Mouse (Mus musculus): ENCODE results near the gene Pgpep1l.
"Not testable (repeated sequence)": the region's sequence is repeated elsewhere in the genome, so short reads cannot be mapped to it uniquely, and the experiment has no call there.

Pgpep1l gene

DNA sequence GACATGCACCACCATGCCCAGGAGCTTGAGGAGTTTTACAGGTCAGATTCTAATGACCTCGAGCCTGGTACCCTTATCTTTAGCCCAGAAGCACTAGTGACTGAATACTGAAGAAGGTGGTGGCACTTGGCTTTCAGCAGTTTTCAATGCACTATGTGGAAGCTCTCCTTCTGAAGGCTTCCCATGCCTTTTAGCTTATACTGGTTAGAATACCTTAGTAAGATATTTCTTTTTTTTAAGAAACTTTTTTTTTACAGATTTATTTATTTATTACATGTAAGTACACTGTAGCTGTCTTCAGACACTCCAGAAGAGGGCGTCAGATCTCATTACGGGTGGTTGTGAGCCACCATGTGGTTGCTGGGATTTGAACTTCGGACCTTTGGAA, 19.1 kb upstream of the Pgpep1l start:
- not testable (repeated sequence) for DNase-seq (ENCODE audit: low spot score in 2 of 2)

DNA sequence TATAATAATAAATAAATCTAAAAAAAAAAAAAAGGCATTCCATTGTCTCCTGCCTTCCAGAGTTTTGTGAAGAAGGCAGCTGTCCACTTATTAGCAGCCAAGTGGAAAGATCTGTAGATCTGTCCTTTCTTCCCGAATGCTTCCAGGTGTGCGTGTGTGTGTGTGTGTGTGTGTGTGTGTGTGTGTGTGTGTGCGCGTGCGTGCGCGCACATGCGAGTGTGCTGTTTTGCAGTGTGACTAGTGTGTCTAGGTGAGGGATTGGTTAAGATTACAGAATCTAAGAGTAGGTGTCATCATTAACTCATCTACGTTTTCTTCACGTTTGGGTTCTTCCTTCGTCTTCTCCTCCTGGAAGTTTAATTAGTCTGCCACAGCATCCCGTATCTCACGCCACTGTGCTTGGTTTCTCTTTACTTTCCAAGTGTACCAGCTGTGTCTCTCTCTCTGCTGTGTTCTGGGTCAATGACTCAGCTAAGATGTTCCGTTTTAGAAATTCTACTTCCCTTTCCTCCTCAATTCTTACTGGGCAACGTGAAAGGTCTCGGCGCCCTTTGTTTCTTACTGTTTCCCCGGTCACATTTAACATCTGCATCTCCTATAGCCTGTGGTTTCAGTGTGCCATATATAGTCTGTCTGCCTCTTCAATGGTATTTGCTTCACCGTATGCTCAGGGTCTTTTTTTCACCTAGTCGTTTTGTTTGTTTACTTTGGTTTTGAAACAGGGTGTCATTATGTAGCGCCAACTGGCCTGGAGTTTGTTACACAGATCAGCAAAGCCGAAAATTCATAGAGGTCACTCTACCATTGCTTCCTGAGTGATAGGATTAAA, 18.5 kb upstream of the Pgpep1l start:
- no peak for DNase-seq (ENCODE audit: low spot score in 2 of 2)

DNA sequence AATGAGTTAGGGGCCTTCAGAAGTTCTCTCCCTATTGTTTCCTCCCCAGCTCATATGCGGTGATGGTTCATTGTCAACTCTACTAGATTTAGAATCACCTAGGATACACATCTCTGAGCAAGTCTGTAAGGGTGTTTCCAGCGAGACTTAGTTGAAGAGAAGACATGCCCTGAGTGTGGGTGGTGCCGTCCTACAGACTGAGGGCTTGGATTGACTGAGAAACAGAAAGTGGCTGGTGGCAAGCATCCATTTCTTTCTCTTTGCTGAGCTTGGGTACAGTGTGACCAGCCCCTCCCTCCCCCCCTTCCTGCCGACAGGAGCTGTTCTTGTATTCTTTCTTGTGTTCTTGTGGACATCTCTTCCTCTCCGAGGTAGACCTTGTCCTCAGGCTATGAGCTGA, 17.3 kb upstream of the Pgpep1l start:
- DNase-seq (ENCODE audit: low spot score in 2 of 2): no peak

DNA sequence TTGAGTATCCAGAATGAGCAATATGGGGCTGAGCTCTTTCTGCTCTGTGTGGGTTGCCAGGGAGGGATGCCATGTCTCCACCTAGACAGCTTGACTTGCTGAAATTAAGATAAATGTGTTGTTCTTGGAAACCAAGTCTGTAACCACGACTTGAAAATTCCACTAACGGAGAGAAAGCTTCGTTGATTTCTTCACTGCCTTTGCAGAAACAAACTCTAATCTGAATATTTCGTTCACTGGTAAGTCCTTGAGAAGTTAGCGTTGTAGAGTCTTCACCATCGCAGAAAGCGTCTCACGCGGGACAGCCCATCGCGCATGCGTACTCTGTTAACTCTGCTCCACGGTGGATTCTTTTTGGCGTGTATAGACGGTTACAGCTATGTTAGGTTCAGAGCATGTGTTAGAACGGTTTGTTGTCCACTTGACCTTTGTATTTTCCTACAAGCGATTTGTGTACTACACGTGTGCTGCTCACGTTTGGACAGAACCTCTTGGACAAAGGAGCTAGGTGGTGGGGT, 16.4 kb upstream of the Pgpep1l start:
- no peak for DNase-seq (ENCODE audit: low spot score in 2 of 2)

DNA sequence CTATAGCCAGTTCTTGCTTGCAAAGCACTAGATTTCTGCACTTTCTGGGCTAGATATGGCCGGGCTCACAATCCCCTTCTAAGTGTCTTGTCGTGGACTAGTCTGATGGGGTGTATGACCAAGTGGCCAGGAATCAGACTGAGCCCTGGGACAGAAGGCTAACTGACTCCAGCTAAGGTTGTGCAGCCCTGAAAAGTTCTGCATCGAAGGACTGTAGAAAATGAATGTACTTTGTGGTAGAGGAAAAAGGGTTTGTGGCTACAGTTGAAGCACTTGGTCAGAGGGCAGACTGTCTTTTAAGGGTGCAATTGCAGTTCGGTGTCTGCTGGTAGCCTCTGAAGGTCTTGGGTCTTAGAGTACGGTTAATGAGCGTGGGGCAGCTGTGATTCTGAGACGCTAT, 15.4 kb upstream of the Pgpep1l start:
- DNase-seq (ENCODE audit: low spot score in 2 of 2): no peak

GRCm38 (mm10) chr7:68278908-68279307, 14.9 kb upstream of the Pgpep1l start:
- DNase-seq (ENCODE audit: low spot score in 2 of 2): no peak

DNA sequence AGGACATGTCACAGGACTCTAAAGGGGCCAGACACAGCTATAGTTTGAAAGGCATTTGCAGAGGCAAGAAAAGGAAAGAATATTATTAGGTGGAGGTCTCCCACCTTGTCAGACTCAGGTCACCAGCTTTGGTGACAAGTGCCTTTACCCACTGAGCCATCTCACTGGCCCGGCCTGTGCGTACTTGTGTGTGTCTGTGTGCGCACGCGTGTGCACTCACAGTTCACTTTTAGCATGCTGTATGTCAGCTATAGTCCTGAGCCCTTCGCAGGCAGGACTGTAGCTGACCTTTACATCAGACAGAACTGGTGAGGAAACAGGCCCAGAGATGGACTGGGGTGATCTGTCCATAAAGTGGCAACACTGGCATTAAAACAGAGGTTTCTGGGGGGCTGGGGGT, 14.4 kb upstream of the Pgpep1l start:
- no peak for DNase-seq (ENCODE audit: low spot score in 2 of 2)

DNA sequence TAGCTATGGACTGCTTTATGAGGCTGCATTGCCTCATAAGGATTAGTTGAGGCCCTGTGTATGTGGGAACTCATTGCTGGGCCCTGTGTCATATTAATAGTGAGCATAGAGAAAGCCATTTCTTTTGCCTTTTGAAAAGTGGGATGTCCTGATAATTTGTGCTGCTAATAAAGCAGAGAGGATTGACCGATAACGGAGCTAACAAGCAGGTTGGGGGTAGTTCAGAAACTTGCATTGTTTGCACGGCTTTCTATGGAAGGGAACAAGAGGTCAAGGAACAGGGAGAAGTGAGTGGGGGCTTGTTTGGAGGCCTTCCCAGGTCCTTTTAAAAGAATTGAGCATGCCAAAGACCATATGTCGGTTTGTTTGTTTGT, 13.9 kb upstream of the Pgpep1l start:
- no peak for DNase-seq (ENCODE audit: low spot score in 2 of 2)

DNA sequence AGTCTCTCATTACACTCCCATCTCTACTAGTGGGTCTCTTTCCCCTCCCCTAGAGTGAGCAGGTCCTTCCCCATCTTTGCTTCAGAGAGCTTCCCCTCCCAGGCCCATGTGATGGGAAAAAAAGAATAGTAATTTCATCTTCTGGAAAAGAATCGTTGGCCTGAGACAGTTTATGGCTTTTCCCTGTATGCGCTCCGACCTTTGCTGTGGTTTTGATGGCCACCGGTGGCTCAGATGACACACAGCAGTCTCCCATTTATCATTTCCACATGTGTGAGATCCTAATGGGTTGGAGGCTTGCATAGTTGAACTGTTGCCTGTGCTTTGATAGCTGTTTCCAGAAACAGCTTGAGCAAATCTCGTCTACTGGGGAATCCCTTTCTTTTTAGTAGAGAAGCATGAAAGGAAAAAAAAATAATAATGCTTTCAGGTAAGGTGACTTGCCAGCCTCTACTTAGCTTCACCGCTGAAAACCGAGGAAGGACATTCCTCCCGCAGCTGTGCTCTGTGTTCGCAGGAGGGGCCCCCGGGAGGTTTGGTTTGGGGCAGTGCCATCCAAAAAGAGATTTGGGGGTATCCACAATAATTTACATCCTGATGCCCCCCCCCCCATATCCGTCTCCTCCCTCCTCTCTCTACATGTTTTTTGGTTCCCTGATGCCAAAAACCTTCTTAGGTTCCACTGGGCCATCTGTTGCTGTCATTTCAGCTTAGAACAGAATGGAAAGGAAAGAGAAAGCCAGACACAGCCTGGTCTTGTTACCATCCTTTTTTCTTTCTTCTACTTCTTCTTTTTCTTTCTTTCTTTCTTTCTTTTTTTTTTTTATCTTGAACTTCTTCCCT, 13.2 kb upstream of the Pgpep1l start:
- DNase-seq (ENCODE audit: low spot score in 2 of 2): no peak

DNA sequence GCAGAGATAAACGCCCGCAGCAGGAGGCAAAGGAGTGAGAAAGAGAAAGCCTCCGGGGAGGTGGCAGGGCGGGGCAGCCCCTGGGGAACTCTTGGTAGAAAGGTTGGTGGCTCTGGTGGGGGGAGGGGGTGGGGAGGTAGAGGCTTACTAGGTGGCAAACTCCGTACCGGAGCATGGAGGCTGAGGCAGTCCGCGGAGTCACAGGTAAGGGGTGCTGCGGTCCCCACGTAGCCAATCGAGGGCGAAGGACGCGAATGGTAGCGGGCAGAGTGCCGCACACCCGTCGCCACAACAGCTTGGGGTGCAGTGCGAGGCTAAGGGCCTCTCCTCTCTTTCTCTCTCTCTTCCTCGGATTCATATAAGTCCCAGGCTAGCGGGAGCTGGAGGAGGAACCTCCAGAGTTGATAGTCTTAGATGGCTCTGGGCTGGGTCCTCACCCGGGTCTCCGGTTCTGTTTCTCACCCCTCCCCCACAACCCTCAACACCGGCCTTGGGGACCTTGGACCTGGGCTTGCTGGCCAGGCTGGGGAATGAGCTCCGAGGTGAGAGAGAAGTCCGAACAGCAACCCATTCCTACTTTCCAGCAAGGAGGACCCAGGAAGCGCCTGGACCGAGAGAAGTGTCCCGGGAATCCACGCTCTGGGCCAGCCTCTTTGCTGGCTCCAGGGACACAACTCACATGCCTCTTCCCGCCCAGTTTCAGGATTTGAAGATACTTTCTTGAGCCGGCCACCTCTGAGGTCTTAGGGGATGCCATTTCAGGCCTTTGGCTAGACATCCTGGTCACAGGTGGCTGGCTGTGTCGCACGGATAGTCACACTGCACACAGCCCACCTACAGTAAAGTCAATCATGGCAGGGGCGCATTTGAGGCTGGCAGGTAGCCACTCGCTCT, 12.1 kb upstream of the Pgpep1l start:
- DNase-seq (ENCODE audit: low spot score in 2 of 2): no peak

GRCm38 (mm10) chr7:68275445-68275837, 11.4 kb upstream of the Pgpep1l start:
- not testable (repeated sequence) for DNase-seq (ENCODE audit: low spot score in 2 of 2)

- DNase-seq (ENCODE audit: low spot score in 2 of 2): no peak
These were observed 10.9 kb upstream of the Pgpep1l start for GRCm38 (mm10) chr7:68274951-68275350.

DNA sequence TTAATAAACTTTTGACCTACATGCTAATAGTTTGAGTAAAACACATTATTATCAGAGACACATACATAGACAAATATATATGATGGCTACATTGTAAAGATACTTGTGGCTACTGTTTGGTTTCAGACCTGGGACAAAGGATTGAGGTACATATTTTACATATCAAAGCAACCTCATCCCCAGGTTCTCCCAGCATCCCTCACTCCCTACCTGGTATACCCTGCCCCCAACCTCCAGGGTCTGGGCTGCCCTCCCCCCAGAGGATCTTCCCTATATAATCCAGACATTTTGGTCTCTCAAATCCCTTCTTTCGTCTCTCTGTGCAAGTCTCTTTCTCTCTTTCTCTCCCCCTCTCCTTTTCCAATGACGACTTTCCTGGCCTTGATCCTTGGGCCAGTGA, 10.2 kb upstream of the Pgpep1l start:
- DNase-seq (ENCODE audit: low spot score in 2 of 2): no peak

GRCm38 (mm10) chr7:68273515-68273914, 9.5 kb upstream of the Pgpep1l start, which contains the start of gene Fam169b:
Gene Fam169b (plus strand): TSS chr7:68273839.
- DNase-seq (ENCODE audit: low spot score in 2 of 2): no peak

DNA sequence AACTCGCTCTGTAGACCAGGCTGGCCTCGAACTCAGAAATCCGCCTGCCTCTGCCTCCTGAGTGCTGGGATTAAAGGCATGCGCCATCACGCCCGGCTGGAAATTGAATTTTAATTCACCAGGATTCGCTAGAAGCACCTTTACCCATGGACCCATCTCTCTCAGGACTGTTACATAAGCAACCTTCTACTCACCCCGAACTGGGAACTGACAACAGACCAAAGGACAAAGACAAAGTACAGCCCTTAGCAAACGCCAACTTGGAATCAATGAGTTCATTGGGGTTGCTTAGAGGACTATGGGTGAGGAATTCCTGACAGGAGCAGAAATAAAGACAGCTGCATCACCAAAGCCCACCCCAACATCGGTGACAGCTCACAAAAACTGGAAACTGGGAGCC, 8.6 kb upstream of the Pgpep1l start:
- DNase-seq (ENCODE audit: low spot score in 2 of 2): no peak

DNA sequence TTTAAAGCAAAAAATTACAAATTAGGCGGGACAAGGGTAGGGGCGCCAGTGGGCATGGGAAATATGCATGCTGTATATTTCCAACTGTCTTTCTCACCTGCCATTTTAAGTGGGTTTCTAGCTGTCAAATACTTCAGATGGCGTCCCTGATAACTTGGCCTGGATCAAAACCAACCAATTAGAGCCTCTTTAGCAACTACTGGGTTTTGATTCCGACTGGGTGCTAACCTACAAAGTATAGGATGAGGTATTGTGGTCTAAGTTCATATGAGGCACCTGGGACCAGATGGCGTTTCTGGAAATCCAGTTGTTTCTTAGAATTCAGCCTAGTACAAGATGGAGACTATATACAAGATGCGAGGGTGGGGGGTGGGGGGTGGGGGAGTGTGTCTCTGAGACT, 7.8 kb upstream of the Pgpep1l start:
- no peak for DNase-seq (ENCODE audit: low spot score in 2 of 2)

- DNase-seq (ENCODE audit: low spot score in 2 of 2): no peak
These were observed 6.5 kb upstream of the Pgpep1l start for GRCm38 (mm10) chr7:68270551-68270950.

DNA sequence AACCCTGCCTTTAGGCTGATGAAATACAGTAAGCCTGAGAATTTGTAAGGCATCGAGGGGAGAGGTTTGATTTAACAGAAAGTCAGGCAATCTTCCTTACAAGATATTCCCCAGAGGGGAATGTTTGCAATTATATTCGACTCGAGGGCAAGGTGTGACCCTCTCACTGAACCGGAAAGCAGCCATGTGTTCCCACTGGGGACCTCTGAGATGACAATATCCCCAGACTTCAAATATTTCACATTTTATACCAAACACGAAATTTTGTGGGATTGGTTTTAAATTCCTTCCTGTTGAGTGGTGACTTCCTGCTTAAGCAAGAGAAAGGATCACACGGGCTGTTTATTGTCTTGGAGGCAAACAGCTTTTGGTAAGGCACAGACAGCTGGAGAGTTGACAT, 2.7 kb upstream of the Pgpep1l start:
- no peak for DNase-seq (ENCODE audit: low spot score in 2 of 2)

- no peak for DNase-seq (ENCODE audit: low spot score in 2 of 2)
These were observed 1.4 kb upstream of the Pgpep1l start for GRCm38 (mm10) chr7:68265391-68265790.

DNA sequence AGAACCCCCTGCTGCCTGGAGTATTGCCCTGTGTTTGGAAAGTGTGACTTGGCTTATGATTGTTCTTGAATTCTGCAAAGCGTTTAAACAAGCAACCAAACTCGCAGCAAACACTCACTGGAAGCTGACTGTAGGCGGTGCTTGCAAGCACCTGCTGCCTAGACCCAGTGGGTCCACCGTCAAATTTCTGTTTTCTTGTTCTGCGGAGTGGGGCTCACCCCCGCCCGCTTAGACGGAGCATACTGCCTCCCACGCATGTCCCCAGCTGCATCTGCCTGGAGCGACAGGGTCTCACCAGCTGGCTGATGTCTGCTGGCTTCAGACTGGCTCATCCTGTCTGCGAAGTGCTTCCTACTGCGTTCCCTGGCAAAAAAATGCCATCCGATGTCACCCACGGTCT, 498 bp upstream of the Pgpep1l start:
- DNase-seq (ENCODE audit: low spot score in 2 of 2): no peak

- DNase-seq (ENCODE audit: low spot score in 2 of 2): no peak
These were observed 546 bp downstream of the Pgpep1l start for GRCm38 (mm10) chr7:68263346-68264027.

All from urinary bladder, postnatal 4 days (tissue).